Mouse (Mus musculus): ENCODE measurements around the gene Atg7. TPM values are rescaled to one million over a fixed set of nuclear protein-coding genes. Genes with fewer than 3 reads are reported as not detected.

The Atg7 gene
- polyA plus RNA-seq, 1 experiment, result 43.3 TPM

DNA sequence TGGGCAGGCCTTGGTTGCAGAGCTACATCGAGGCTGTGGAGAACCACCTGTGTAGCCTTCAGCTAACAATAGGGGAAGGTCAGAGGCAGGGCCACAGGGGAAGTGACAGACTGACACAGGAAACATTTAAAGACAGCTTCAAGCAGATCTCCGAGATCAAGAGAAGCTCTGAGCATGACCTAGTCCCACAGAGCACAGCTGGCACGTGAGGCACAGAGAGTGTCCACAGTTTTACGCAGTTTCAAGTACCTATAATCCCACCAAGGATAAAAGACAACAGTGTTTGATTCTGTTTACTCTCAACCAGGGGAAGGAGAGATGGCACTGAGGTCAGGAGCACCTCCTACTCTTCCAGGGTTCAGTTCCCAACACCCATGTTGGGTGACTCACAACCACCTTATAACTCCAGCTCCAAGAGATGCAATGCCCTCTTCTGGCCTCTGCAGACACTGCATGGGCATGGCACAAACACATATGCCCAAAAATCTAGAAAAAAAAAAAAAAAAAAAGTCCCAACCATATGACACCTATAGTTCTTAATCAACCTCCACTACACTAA is 251.7 kb downstream of the Atg7 start:
- H3K4me1 ChIP-seq (ENCODE audit: control insufficient read depth, insufficient read depth, low read length), result peaks cover 21% of the 10 kb centered on the region
- H3K4me3 ChIP-seq (replicated peaks; ENCODE audit: control insufficient read depth, low read depth, low read length), result peak overlapping the region; percentile 2
- 19% methylated on average over 4 of the region's 4 CpGs for WGBS
- H3K27ac ChIP-seq (ENCODE audit: control insufficient read depth, insufficient read depth, low read depth, low read length, poor library complexity), result peak overlapping the region; percentile 87
- TF ChIP-seq POLR2A (IDR thresholded peaks at IDR 0.05; ENCODE audit: borderline replicate concordance, control insufficient read depth, low read depth, low read length) (no peak), CTCF (IDR thresholded peaks at IDR 0.05; ENCODE audit: control insufficient read depth, insufficient read depth, low read length) (peak; percentile 46)

DNA sequence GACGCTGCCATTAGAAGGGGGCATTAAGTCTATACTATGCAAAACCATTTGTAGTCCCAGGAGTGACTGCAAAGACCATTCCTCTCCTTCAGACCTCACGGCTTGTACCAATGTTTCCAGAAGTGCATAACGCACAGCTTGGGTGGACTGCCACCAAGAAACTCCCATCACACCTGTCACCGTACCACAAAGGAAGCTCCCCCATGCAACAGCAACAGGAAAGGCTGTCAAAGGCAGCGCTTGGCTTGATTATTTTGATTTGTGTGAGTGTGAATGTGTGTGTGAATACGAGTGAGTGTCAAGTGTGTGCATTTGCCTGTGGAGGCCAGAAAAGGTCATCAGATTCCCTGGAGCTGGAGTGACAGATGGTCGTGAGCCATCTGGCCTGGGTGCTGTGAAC is 252.3 kb downstream of the Atg7 start:
- Histone ChIP-seq H3K4me1 (ENCODE audit: control insufficient read depth, insufficient read depth, low read length) (peaks cover 21% of the 10 kb centered on the region), H3K4me3 (replicated peaks; ENCODE audit: control insufficient read depth, low read depth, low read length) (no peak overlapping the region), H3K27ac (ENCODE audit: control insufficient read depth, insufficient read depth, low read depth, low read length, poor library complexity) (no peak overlapping the region)
- 78% methylated on average over 7 of the region's 7 CpGs for WGBS
- TF ChIP-seq POLR2A (IDR thresholded peaks at IDR 0.05; ENCODE audit: borderline replicate concordance, control insufficient read depth, low read depth, low read length), result no peak
- no peak for TF ChIP-seq CTCF (IDR thresholded peaks at IDR 0.05; ENCODE audit: control insufficient read depth, insufficient read depth, low read length)

DNA sequence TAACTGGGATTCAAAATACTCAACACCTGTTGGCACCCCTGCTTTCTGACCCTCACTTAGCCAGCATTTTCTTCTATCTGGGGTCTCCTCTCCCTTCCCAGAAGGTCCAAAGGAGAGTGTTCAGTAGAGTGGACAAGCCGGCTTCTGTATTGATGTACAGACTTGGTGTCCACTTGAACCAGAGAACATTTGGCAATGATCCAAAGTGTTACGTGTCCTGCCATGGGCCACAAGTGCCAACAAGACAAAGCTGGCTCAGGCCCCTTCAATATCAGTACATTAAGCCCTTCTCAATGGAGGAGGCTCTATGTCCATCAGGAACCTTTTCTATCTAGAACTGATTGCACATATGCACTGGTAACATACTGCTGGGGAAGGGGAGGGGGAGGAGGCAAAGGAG is 253.4 kb downstream of the Atg7 start:
- no peak for TF ChIP-seq POLR2A (IDR thresholded peaks at IDR 0.05; ENCODE audit: borderline replicate concordance, control insufficient read depth, low read depth, low read length)
- TF ChIP-seq CTCF (IDR thresholded peaks at IDR 0.05; ENCODE audit: control insufficient read depth, insufficient read depth, low read length), result no peak
- 80% methylated on average over 2 of the region's 2 CpGs for WGBS
- Histone ChIP-seq H3K4me1 (ENCODE audit: control insufficient read depth, insufficient read depth, low read length) (peaks cover 19% of the 10 kb centered on the region), H3K4me3 (replicated peaks; ENCODE audit: control insufficient read depth, low read depth, low read length) (no peak overlapping the region), H3K27ac (ENCODE audit: control insufficient read depth, insufficient read depth, low read depth, low read length, poor library complexity) (no peak overlapping the region)

DNA sequence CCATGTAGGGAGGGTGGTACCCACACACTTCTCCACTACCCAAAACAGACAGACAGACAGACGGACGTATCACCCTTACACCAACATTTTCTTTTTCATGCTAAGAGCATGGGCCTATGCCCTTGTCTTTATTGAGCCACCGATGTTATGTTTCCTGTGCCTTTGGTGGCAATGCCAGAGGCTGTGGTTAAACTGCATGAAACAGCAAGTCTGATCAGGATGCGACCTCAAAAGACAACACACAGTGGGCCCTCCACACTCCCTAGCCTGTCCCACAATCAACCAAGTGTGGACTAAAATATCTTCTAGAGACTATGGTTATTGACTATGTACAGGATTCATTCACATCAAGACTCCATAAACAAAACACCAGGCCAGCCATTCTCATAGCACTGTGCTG is 256.1 kb downstream of the Atg7 start:
- Histone ChIP-seq H3K27ac (ENCODE audit: control insufficient read depth, insufficient read depth, low read depth, low read length, poor library complexity) (no peak overlapping the region), H3K4me3 (replicated peaks; ENCODE audit: control insufficient read depth, low read depth, low read length) (no peak overlapping the region), H3K4me1 (ENCODE audit: control insufficient read depth, insufficient read depth, low read length) (peaks cover 16% of the 10 kb centered on the region)
- WGBS, result 18% methylated on average over 4 of the region's 4 CpGs
- no peak for TF ChIP-seq POLR2A (IDR thresholded peaks at IDR 0.05; ENCODE audit: borderline replicate concordance, control insufficient read depth, low read depth, low read length)
- no peak for TF ChIP-seq CTCF (IDR thresholded peaks at IDR 0.05; ENCODE audit: control insufficient read depth, insufficient read depth, low read length)

DNA sequence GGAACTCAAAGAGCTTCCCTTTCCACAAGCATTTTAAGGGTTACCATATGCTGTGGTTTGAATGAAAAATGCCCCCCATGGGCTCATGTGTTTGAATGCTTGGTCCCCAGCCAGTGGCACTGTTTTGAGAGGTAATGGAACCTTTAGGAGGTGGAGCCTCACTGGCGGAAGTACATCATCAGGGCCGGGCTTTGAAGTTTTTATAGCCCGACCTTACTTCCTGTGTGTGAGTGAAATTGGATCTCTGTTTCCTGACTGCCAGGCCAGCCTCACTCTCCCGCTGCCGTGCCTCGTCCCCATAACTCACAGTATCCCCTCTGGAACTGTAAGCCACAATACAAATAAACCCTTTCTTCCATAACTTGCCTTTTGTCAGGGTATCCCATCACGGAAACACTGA is 256.8 kb downstream of the Atg7 start:
- no peak overlapping the region for H3K27ac ChIP-seq (ENCODE audit: control insufficient read depth, insufficient read depth, low read depth, low read length, poor library complexity)
- TF ChIP-seq POLR2A (IDR thresholded peaks at IDR 0.05; ENCODE audit: borderline replicate concordance, control insufficient read depth, low read depth, low read length), result no peak
- no peak for TF ChIP-seq CTCF (IDR thresholded peaks at IDR 0.05; ENCODE audit: control insufficient read depth, insufficient read depth, low read length)
- H3K4me3 ChIP-seq (replicated peaks; ENCODE audit: control insufficient read depth, low read depth, low read length), result no peak overlapping the region
- WGBS, result 22% methylated on average over 7 of the region's 7 CpGs
- H3K4me1 ChIP-seq (ENCODE audit: control insufficient read depth, insufficient read depth, low read length), result peaks cover 13% of the 10 kb centered on the region

DNA sequence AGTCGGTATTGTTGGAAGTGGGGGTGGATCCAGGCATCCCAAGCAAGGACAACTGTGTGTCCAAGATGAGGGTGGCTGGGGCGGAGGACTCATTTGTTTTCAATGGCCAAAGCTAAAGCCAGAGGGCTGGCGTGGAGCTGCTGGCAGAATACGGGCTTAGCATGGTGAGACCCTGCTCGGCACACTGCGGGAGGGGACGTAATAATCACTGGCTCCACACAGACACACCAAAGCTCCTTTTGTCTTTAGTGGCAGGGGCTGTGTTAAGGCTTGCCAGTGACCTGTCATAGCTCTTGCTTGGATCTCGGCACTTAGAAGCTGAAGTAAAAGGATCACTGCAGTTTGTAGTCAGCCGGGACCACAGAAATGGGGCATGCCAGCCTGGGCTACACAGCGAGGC is 257.3 kb downstream of the Atg7 start:
- Histone ChIP-seq H3K27ac (ENCODE audit: control insufficient read depth, insufficient read depth, low read depth, low read length, poor library complexity) (no peak overlapping the region; the same call in 1 of the 2 replicates), H3K4me3 (replicated peaks; ENCODE audit: control insufficient read depth, low read depth, low read length) (no peak overlapping the region), H3K4me1 (ENCODE audit: control insufficient read depth, insufficient read depth, low read length) (peaks cover 10% of the 10 kb centered on the region)
- no peak for TF ChIP-seq CTCF (IDR thresholded peaks at IDR 0.05; ENCODE audit: control insufficient read depth, insufficient read depth, low read length)
- TF ChIP-seq POLR2A (IDR thresholded peaks at IDR 0.05; ENCODE audit: borderline replicate concordance, control insufficient read depth, low read depth, low read length), result no peak
- 87% methylated on average over 10 of the region's 10 CpGs for WGBS

DNA sequence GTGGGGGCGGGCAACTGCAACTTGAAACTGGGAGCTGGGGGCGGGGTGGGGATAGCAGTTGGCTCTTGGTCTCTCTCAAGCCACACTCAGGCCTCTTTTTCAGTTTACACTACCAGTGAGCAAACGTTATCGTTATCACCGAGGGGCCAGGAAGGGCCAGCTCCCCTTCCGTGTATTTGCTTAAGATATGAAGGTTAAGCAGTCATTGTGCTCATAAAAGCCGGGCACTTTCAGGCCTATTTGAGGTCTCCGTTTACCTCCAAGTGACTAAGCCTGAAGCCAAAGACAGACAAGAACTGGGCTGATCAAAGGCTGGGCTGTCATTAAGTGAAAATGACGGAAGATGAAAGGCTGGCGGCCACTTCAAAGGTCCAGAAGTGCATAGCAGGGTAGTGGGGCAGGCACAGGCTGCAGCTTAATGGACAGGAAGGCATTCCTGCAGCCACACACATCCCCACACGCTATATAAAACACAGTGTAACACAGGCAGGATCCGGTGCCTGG is 258.5 kb downstream of the Atg7 start:
- Histone ChIP-seq H3K4me1 (ENCODE audit: control insufficient read depth, insufficient read depth, low read length) (peaks cover 9% of the 10 kb centered on the region; the same call in 1 of the 2 replicates), H3K27ac (ENCODE audit: control insufficient read depth, insufficient read depth, low read depth, low read length, poor library complexity) (peak overlapping the region; percentile 53; the same call in 1 of the 2 replicates), H3K4me3 (replicated peaks; ENCODE audit: control insufficient read depth, low read depth, low read length) (no peak overlapping the region)
- WGBS, result 48% methylated on average over 12 of the region's 12 CpGs
- no peak for TF ChIP-seq CTCF (IDR thresholded peaks at IDR 0.05; ENCODE audit: control insufficient read depth, insufficient read depth, low read length)
- TF ChIP-seq POLR2A (IDR thresholded peaks at IDR 0.05; ENCODE audit: borderline replicate concordance, control insufficient read depth, low read depth, low read length), result no peak

DNA sequence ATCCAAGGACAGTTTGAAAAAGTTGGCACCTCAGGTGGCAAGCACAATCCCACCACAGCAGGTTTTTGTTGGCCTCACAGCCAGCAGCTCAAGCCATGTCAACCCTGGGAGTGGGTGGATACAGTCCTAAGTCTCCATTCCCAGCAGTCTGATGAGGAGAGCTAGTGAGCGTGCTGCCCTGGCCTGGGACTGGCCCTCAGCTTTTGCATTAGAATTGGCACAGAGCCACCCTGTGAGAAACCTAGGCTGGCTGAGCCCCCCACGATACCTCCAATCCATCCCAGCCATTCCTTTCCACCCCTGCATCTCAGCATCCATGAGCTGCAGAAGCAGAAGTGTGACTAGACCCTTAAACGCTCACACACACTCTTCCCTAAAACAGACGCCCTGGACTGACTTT is 259.0 kb downstream of the Atg7 start:
- H3K27ac ChIP-seq (ENCODE audit: control insufficient read depth, insufficient read depth, low read depth, low read length, poor library complexity), result no peak overlapping the region
- peaks cover 9% of the 10 kb centered on the region; the same call in 1 of the 2 replicates for H3K4me1 ChIP-seq (ENCODE audit: control insufficient read depth, insufficient read depth, low read length)
- TF ChIP-seq CTCF (IDR thresholded peaks at IDR 0.05; ENCODE audit: control insufficient read depth, insufficient read depth, low read length), result no peak
- TF ChIP-seq POLR2A (IDR thresholded peaks at IDR 0.05; ENCODE audit: borderline replicate concordance, control insufficient read depth, low read depth, low read length), result no peak
- WGBS, result 51% methylated on average over 4 of the region's 4 CpGs
- no peak overlapping the region for H3K4me3 ChIP-seq (replicated peaks; ENCODE audit: control insufficient read depth, low read depth, low read length)
